8 mouse cellular contexts compared by ENCODE assay signal in genomic region chr6:86668580-86669239, GRCm38 (mm10). TPM values are rescaled to one million over a fixed set of nuclear protein-coding genes. Genes with fewer than 3 reads are reported as not detected.
DNase-seq lines count a peak whose midpoint lies in the region; ATAC-seq and TF ChIP-seq lines count a peak whose summit lies in the region.

TSS of gene Mxd1 (minus strand) at chr6:86669161.

- ATAC-seq in kidney, embryonic 14.5 days (ENCODE audit: low FRiP score, low TSS enrichment): no peak
- no peak for ATAC-seq in embryonic facial prominence, embryonic 12.5 days (ENCODE audit: insufficient number of reproducible peaks, insufficient read depth, low FRiP score, low TSS enrichment)
- ATAC-seq in intestine, embryonic 16.5 days: peak; percentile 4
- peak; percentile 3; the same call in 1 of the 2 replicates for ATAC-seq in lung, postnatal 0 days
- no peak for ATAC-seq in megakaryocyte-erythroid progenitor cell, adult 5-6 weeks (replicated peaks; ENCODE audit: low FRiP score, low TSS enrichment, poor library complexity, severe bottlenecking)

- peak within 1 kb of the TSS; percentile 93 for H3K4me2 ChIP-seq in kidney, embryonic 14.5 days (replicated peaks; ENCODE audit: low read depth, low read length)
- peak within 1 kb of the TSS; percentile 92 for H3K4me2 ChIP-seq in embryonic facial prominence, embryonic 12.5 days (replicated peaks)
- H3K4me2 ChIP-seq in intestine, embryonic 16.5 days (ENCODE audit: low read depth, low read length): peak within 1 kb of the TSS; percentile 76
- peak within 1 kb of the TSS; percentile 95 for H3K4me2 ChIP-seq in lung, postnatal 0 days (replicated peaks; ENCODE audit: low read depth, low read length)

- peak within 1 kb of the TSS; percentile 88 for H3K4me3 ChIP-seq in kidney, embryonic 14.5 days (ENCODE audit: low read length)
- peak within 1 kb of the TSS; percentile 89 to 98 for H3K4me3 ChIP-seq in ES-E14 (ENCODE audit: insufficient read depth in 1 of 2, low read depth in 1 of 2, low read length in 2 of 2, poor library complexity in 1 of 2, severe bottlenecking in 1 of 2)
- peak within 1 kb of the TSS; percentile 90 for H3K4me3 ChIP-seq in embryonic facial prominence, embryonic 12.5 days
- H3K4me3 ChIP-seq in intestine, embryonic 16.5 days (ENCODE audit: low read length): peak within 1 kb of the TSS; percentile 81
- peak within 1 kb of the TSS; percentile 99 for H3K4me3 ChIP-seq in lung, postnatal 0 days (ENCODE audit: low read depth, low read length)

- H3K9me3 ChIP-seq in kidney, embryonic 14.5 days (ENCODE audit: control insufficient read depth, low read length): no peaks in the 10 kb centered on the region
- no peaks in the 10 kb centered on the region for H3K9me3 ChIP-seq in ES-E14 (ENCODE audit: control insufficient read depth, insufficient read depth, low read depth, low read length)
- no peaks in the 10 kb centered on the region for H3K9me3 ChIP-seq in embryonic facial prominence, embryonic 12.5 days
- H3K9me3 ChIP-seq in intestine, embryonic 16.5 days (ENCODE audit: control insufficient read depth, low read length): no peaks in the 10 kb centered on the region
- H3K9me3 ChIP-seq in lung, postnatal 0 days (ENCODE audit: low read length): no peaks in the 10 kb centered on the region

- H3K27ac ChIP-seq in kidney, embryonic 14.5 days (ENCODE audit: low read depth, low read length): peak within 1 kb of the TSS; percentile 63
- no peak within 1 kb of the TSS for H3K27ac ChIP-seq in ES-E14 (ENCODE audit: insufficient read depth, low read depth, low read length, poor library complexity, severe bottlenecking)
- H3K27ac ChIP-seq in embryonic facial prominence, embryonic 12.5 days: 0 out of 2 replicates have a peak within 1 kb of the TSS, but pooled peaks have one; percentile 24
- peak within 1 kb of the TSS; percentile 46 for H3K27ac ChIP-seq in intestine, embryonic 16.5 days (ENCODE audit: low read length)
- H3K27ac ChIP-seq in lung, postnatal 0 days (ENCODE audit: low read length): peak within 1 kb of the TSS; percentile 90

- H3K4me1 ChIP-seq in kidney, embryonic 14.5 days (ENCODE audit: control insufficient read depth, insufficient read depth, low read length): peaks cover 6% of the 10 kb centered on the region; the same call in 1 of the 2 replicates
- H3K4me1 ChIP-seq in ES-E14 (ENCODE audit: control insufficient read depth in 2 of 2, insufficient read depth in 2 of 2, low read length in 2 of 2, poor library complexity in 1 of 2): peaks cover 0 to 4% of the 10 kb centered on the region in 2 experiments; a peak in 1 of 4 replicates
- peaks cover 11% of the 10 kb centered on the region for H3K4me1 ChIP-seq in embryonic facial prominence, embryonic 12.5 days
- H3K4me1 ChIP-seq in intestine, embryonic 16.5 days (ENCODE audit: control insufficient read depth, insufficient read depth, low read length): peaks cover 29% of the 10 kb centered on the region
- peaks cover 12% of the 10 kb centered on the region; the same call in 1 of the 2 replicates for H3K4me1 ChIP-seq in lung, postnatal 0 days (ENCODE audit: insufficient read depth, low read depth, low read length)

- DNase-seq in kidney, adult 18-20 months: no peak
- no peak for DNase-seq in ES-E14 (ENCODE audit: low read depth, low spot score)
- peak; percentile 16 for DNase-seq in lung, postnatal 0 days (ENCODE audit: low spot score)
- no peak for DNase-seq in Muller cell, postnatal 12 days (ENCODE audit: inconsistent ontology term)

- peak within 1 kb of the TSS; percentile 74 for H3K9ac ChIP-seq in kidney, embryonic 14.5 days (ENCODE audit: low read depth, low read length)
- peak within 1 kb of the TSS; percentile 79 for H3K9ac ChIP-seq in ES-E14 (ENCODE audit: insufficient read depth, low read depth, low read length, poor library complexity, severe bottlenecking)
- peak within 1 kb of the TSS; percentile 80 for H3K9ac ChIP-seq in embryonic facial prominence, embryonic 12.5 days
- peak within 1 kb of the TSS; percentile 90 for H3K9ac ChIP-seq in intestine, embryonic 16.5 days (ENCODE audit: low read depth, low read length)
- peak within 1 kb of the TSS; percentile 87 for H3K9ac ChIP-seq in lung, postnatal 0 days (replicated peaks; ENCODE audit: low read depth)

- in situ Hi-C loops in ES-E14 (cut with MboI; ENCODE audit: low sequenced_read_pairs in 2 of 2, unreplicated experiment in 2 of 2): no loop called here

- no peaks in the 10 kb centered on the region for H3K27me3 ChIP-seq in kidney, embryonic 14.5 days (ENCODE audit: control insufficient read depth, insufficient read depth, low read length)
- no peaks in the 10 kb centered on the region for H3K27me3 ChIP-seq in embryonic facial prominence, embryonic 12.5 days
- H3K27me3 ChIP-seq in intestine, embryonic 16.5 days (replicated peaks; ENCODE audit: control insufficient read depth, insufficient read depth, low read length): no peaks in the 10 kb centered on the region
- H3K27me3 ChIP-seq in lung, postnatal 0 days (replicated peaks; ENCODE audit: insufficient read depth, low read length): no peaks in the 10 kb centered on the region

- H3K36me3 ChIP-seq in kidney, embryonic 14.5 days (ENCODE audit: control insufficient read depth, insufficient read depth, low read length): peaks cover 25% of the 10 kb centered on the region
- H3K36me3 ChIP-seq in ES-E14 (ENCODE audit: control insufficient read depth, insufficient read depth, low read length, poor library complexity, severe bottlenecking): peaks cover 4% of the 10 kb centered on the region
- peaks cover 29% of the 10 kb centered on the region for H3K36me3 ChIP-seq in embryonic facial prominence, embryonic 12.5 days
- H3K36me3 ChIP-seq in intestine, embryonic 16.5 days (ENCODE audit: control insufficient read depth, insufficient read depth, low read length): peaks cover 2% of the 10 kb centered on the region; the same call in 1 of the 2 replicates
- peaks cover 16% of the 10 kb centered on the region; the same call in 1 of the 2 replicates for H3K36me3 ChIP-seq in lung, postnatal 0 days (ENCODE audit: insufficient read depth, low read length)

- under 1% methylated on average over 65 of the region's 76 CpGs for WGBS in kidney, embryonic 14.5 days
- WGBS in embryonic facial prominence, embryonic 12.5 days: under 1% methylated on average over 62 of the region's 76 CpGs
- WGBS in intestine, embryonic 16.5 days: under 1% methylated on average over 58 of the region's 76 CpGs
- 0% methylated on average over 26 of the region's 76 CpGs for WGBS in lung, postnatal 0 days

- TF ChIP-seq EP300 in lung, postnatal 0 days (IDR thresholded peaks at IDR 0.05): no peak

- no peak; the same call in 1 of the 2 replicates for TF ChIP-seq CTCF in lung, postnatal 0 days (IDR thresholded peaks at IDR 0.05)

TF ChIP-seq in ES-E14, 5 proteins besides CTCF, POLR2A, EP300 and RAD21:
- no peak for TF ChIP-seq ZC3H11A (IDR thresholded peaks at IDR 0.05; ENCODE audit: borderline replicate concordance, low read depth, low read length)
- no peak for TF ChIP-seq ZNF384 (IDR thresholded peaks at IDR 0.05; ENCODE audit: low read depth, low read length)
- no peak for TF ChIP-seq CHD2 (IDR thresholded peaks at IDR 0.05; ENCODE audit: low read depth, low read length)
- no peak for TF ChIP-seq MAFK (IDR thresholded peaks at IDR 0.05; ENCODE audit: insufficient read depth, low read depth, low read length)
- TF ChIP-seq HCFC1 (IDR thresholded peaks at IDR 0.05; ENCODE audit: borderline replicate concordance, insufficient read depth, low read length): no peak

RNA-seq across cellular contexts. Expression of gene Mxd1, which starts in this region (rescaled TPM):
- 5.4 and 8.8 TPM in 2 replicates for polyA plus RNA-seq in kidney, embryonic 14.5 days (2014; fragmentation: Nextera tagmentation; extraction: Ambion mirVana)
- total RNA-seq in ES-E14 (2012; rRNA removed): 3.1 and 4.0 TPM in 2 replicates
- polyA plus RNA-seq in embryonic facial prominence, embryonic 12.5 days (2016; fragmentation: Nextera tagmentation; extraction: Ambion mirVana): 17.9 and 18.6 TPM in 2 replicates
- polyA plus RNA-seq in intestine, embryonic 16.5 days (2015; fragmentation: Nextera tagmentation; extraction: Ambion mirVana): 15.0 and 19.7 TPM in 2 replicates
- 16.4 and 17.2 TPM in 2 replicates for polyA plus RNA-seq in lung, postnatal 0 days (2015; fragmentation: Nextera tagmentation; extraction: Ambion mirVana)
- total RNA-seq in megakaryocyte-erythroid progenitor cell, adult 5-6 weeks (2014; fragmentation: Nextera tagmentation): 7.6 and 19.5 TPM in 2 replicates
- 14.9 and 16.2 TPM in 2 replicates for total RNA-seq in megakaryocyte-erythroid progenitor cell, adult 5-6 weeks (2017)

Comparison
In these comparisons a context has a peak if more than half of its experiments do, and no peak if none do; other contexts are left out.
1. ATAC-seq: peak in intestine, embryonic 16.5 days (single experiment) and lung, postnatal 0 days (single experiment); none in kidney, embryonic 14.5 days (single experiment), embryonic facial prominence, embryonic 12.5 days (single experiment) and megakaryocyte-erythroid progenitor cell, adult 5-6 weeks (single experiment).
2. Peak in every context shown above with its lines, with median percentiles within 50 percentile points of each other: H3K4me2 ChIP-seq, H3K4me3 ChIP-seq and H3K9ac ChIP-seq.